Mouse (Mus musculus) brain, embryonic 18.5 days (tissue): ENCODE measurements at regions not wholly inside any gene's neighbourhood (a gene's known extent, or its start where the extent isn't known, plus 50 kb on each side); places are given as distances from the start of the nearest gene placed in this dataset.
A peak's percentile ranks its signal among the peaks of the same experiment; 100 is the strongest.
"Not testable (repeated sequence)": the region's sequence is repeated elsewhere in the genome, so short reads cannot be mapped to it uniquely, and the experiment has no call there.

Source experiments
- DNase-seq: peaks from one replicate; pipeline ENCODE4 v3.0.0-alpha.2; 2012; ENCODE audit warnings: low read depth, low spot score

- DNase-seq = no peak
These were observed 611.9 kb downstream of the A830018L16Rik start for GRCm38 (mm10) chr1:12025791-12026190.

- no peak for DNase-seq
These were observed 613.5 kb downstream of the A830018L16Rik start for GRCm38 (mm10) chr1:12027442-12027841.

- no peak for DNase-seq
These were observed 614.2 kb downstream of the A830018L16Rik start for GRCm38 (mm10) chr1:12028074-12028473.

- DNase-seq = no peak
These were observed 638.1 kb downstream of the A830018L16Rik start for GRCm38 (mm10) chr1:12051931-12052482.

GRCm38 (mm10) chr1:12055865-12056560 is 642.1 kb downstream of the A830018L16Rik start:
- DNase-seq = peak; percentile 14

- no peak for DNase-seq
These were observed 651.2 kb downstream of the A830018L16Rik start for GRCm38 (mm10) chr1:12065016-12065513.

GRCm38 (mm10) chr1:12092564-12093504 is 678.9 kb downstream of the A830018L16Rik start:
- no peak for DNase-seq

GRCm38 (mm10) chr1:12115041-12115828 is 701.3 kb downstream of the A830018L16Rik start:
- DNase-seq = no peak

GRCm38 (mm10) chr1:12117083-12117482 is 703.2 kb downstream of the A830018L16Rik start:
- no peak for DNase-seq

GRCm38 (mm10) chr1:12120926-12121325 is 707.0 kb downstream of the A830018L16Rik start:
- DNase-seq = no peak

- DNase-seq = not testable (repeated sequence)
These were observed 712.7 kb downstream of the A830018L16Rik start for GRCm38 (mm10) chr1:12126611-12127010.

- no peak for DNase-seq
These were observed 756.6 kb downstream of the A830018L16Rik start for GRCm38 (mm10) chr1:12170503-12170902.

- DNase-seq = no peak
These were observed 775.8 kb downstream of the A830018L16Rik start for GRCm38 (mm10) chr1:12189646-12190233.

GRCm38 (mm10) chr1:12192588-12192987 is 778.7 kb downstream of the A830018L16Rik start:
- no peak for DNase-seq

- DNase-seq = no peak
These were observed 817.2 kb downstream of the A830018L16Rik start for GRCm38 (mm10) chr1:12231089-12231488.

GRCm38 (mm10) chr1:12242090-12242489 is 828.2 kb downstream of the A830018L16Rik start:
- no peak for DNase-seq

- DNase-seq = peak; percentile 2
These were observed 868.6 kb downstream of the A830018L16Rik start for GRCm38 (mm10) chr1:12282493-12282892.

- no peak for DNase-seq
These were observed 871.6 kb downstream of the A830018L16Rik start for GRCm38 (mm10) chr1:12285551-12285950.

GRCm38 (mm10) chr1:12286026-12286425 is 872.1 kb downstream of the A830018L16Rik start:
- no peak for DNase-seq

GRCm38 (mm10) chr1:12288521-12288920 is 874.6 kb downstream of the A830018L16Rik start:
- no peak for DNase-seq

GRCm38 (mm10) chr1:12291787-12292186 is 877.9 kb downstream of the A830018L16Rik start:
- DNase-seq = no peak
